In genomic region chr5:118144327-118144726, GRCm38 (mm10) we compare ENCODE assay signal across 28 mouse cellular contexts. TPM values are rescaled to one million over a fixed set of nuclear protein-coding genes. Genes with fewer than 3 reads are reported as not detected.
DNase-seq lines count a peak whose midpoint lies in the region; ATAC-seq and TF ChIP-seq lines count a peak whose summit lies in the region.
"Had no signal": no experiment of that assay in that cellular context is flagged by ENCODE, and none has a peak within 500 bp of the region (broad histone marks: within the 10 kb centered on the region; RNA-seq: fewer than 3 reads in every experiment).

No protein-coding gene starts in this region.

- H3K36me3 ChIP-seq in heart, adult 2 months (ENCODE audit: control insufficient read depth, insufficient read depth, low read length): peaks cover 7% of the 10 kb centered on the region; the same call in 1 of the 2 replicates
- peaks cover 8% of the 10 kb centered on the region for H3K36me3 ChIP-seq in intestine, embryonic 15.5 days
- peaks cover 4% of the 10 kb centered on the region; the same call in 1 of the 2 replicates for H3K36me3 ChIP-seq in intestine, embryonic 16.5 days (ENCODE audit: control insufficient read depth, insufficient read depth, low read length)
- H3K36me3 ChIP-seq in stomach, postnatal 0 days (ENCODE audit: control insufficient read depth, insufficient read depth, low read length): peaks cover 11% of the 10 kb centered on the region

- 86% methylated on average over 4 of the region's 4 CpGs for WGBS in heart, adult 2 months
- 77% methylated on average over 4 of the region's 4 CpGs for WGBS in intestine, embryonic 15.5 days
- WGBS in intestine, embryonic 16.5 days: 69% methylated on average over 4 of the region's 4 CpGs
- 61% methylated on average over 4 of the region's 4 CpGs for WGBS in stomach, postnatal 0 days

- no peak for TF ChIP-seq CTCF in heart, adult 2 months (IDR thresholded peaks at IDR 0.05)
- TF ChIP-seq CTCF in layer of hippocampus, adult 2 months (conservative IDR thresholded peaks at IDR 0.05): no peak
- no peak for TF ChIP-seq CTCF in stomach, postnatal 0 days (IDR thresholded peaks at IDR 0.05; ENCODE audit: low read depth)

- no peak for TF ChIP-seq POLR2A in heart, adult 2 months (IDR thresholded peaks at IDR 0.05; ENCODE audit: insufficient read depth, low read depth, low read length)

- H3K27ac ChIP-seq in heart, adult 2 months: peak overlapping the region; percentile 80
- 0 out of 2 replicates have a peak overlapping the region, but pooled peaks have one; percentile 13 for H3K27ac ChIP-seq in intestine, embryonic 15.5 days
- no peak overlapping the region for H3K27ac ChIP-seq in intestine, embryonic 16.5 days (ENCODE audit: low read length)
- 0 out of 2 replicates have a peak overlapping the region, but pooled peaks have one; percentile 2 for H3K27ac ChIP-seq in layer of hippocampus, adult 2 months
- no peak overlapping the region for H3K27ac ChIP-seq in stomach, postnatal 0 days (replicated peaks)
- H3K27ac ChIP-seq: forebrain, embryonic 13.5 days; heart, embryonic 15.5 days; hindbrain, embryonic 12.5 days; left cerebral cortex, adult 2 months; liver, embryonic 13.5 days had no signal

- no peaks in the 10 kb centered on the region for H3K9me3 ChIP-seq in intestine, embryonic 15.5 days
- no peaks in the 10 kb centered on the region for H3K9me3 ChIP-seq in intestine, embryonic 16.5 days (ENCODE audit: control insufficient read depth, low read length)
- H3K9me3 ChIP-seq in stomach, postnatal 0 days (ENCODE audit: control insufficient read depth, low read length): no peaks in the 10 kb centered on the region
- H3K9me3 ChIP-seq: forebrain, embryonic 13.5 days; heart, embryonic 15.5 days; hindbrain, embryonic 12.5 days; liver, embryonic 13.5 days; megakaryocyte, embryonic 14.5 days had no signal

- no peaks in the 10 kb centered on the region for H3K27me3 ChIP-seq in heart, adult 2 months (ENCODE audit: control insufficient read depth, insufficient read depth, low read length)
- no peaks in the 10 kb centered on the region for H3K27me3 ChIP-seq in intestine, embryonic 15.5 days (replicated peaks)
- no peaks in the 10 kb centered on the region for H3K27me3 ChIP-seq in intestine, embryonic 16.5 days (replicated peaks; ENCODE audit: control insufficient read depth, insufficient read depth, low read length)
- no peaks in the 10 kb centered on the region for H3K27me3 ChIP-seq in stomach, postnatal 0 days (ENCODE audit: control insufficient read depth, insufficient read depth, low read length)
- H3K27me3 ChIP-seq: forebrain, embryonic 13.5 days; heart, embryonic 15.5 days; hindbrain, embryonic 12.5 days; liver, embryonic 13.5 days; megakaryocyte, embryonic 14.5 days had no signal

- H3K9ac ChIP-seq in heart, adult 2 months (ENCODE audit: low read depth, low read length): 0 out of 2 replicates have a peak overlapping the region, but pooled peaks have one; percentile 27
- H3K9ac ChIP-seq in intestine, embryonic 15.5 days: no peak overlapping the region
- no peak overlapping the region for H3K9ac ChIP-seq in intestine, embryonic 16.5 days (ENCODE audit: low read depth, low read length)
- H3K9ac ChIP-seq in stomach, postnatal 0 days (ENCODE audit: low read length): no peak overlapping the region
- H3K9ac ChIP-seq: forebrain, embryonic 13.5 days; heart, embryonic 15.5 days; liver, embryonic 13.5 days; lung, embryonic 14.5 days had no signal

- peaks cover 3% of the 10 kb centered on the region for H3K79me2 ChIP-seq in heart, adult 2 months (replicated peaks; ENCODE audit: control insufficient read depth, insufficient read depth, low read length)

- TF ChIP-seq EP300 in heart, adult 2 months (IDR thresholded peaks at IDR 0.05; ENCODE audit: insufficient read depth, low read depth, low read length): no peak
- TF ChIP-seq EP300 in stomach, postnatal 0 days (optimal IDR thresholded peaks at IDR 0.05): no peak

- ATAC-seq in intestine, embryonic 15.5 days: no peak
- ATAC-seq in intestine, embryonic 16.5 days: no peak
- peak; percentile 68 for ATAC-seq in stomach, postnatal 0 days (ENCODE audit: low FRiP score, low TSS enrichment)
- ATAC-seq: CD4-positive, CD25-positive, alpha-beta regulatory T cell, adult 4 months; forebrain, embryonic 13.5 days; inflammation-experienced regulatory T-cells, adult 6 months had no signal

- no peak overlapping the region for H3K4me3 ChIP-seq in heart, adult 2 months
- no peak overlapping the region for H3K4me3 ChIP-seq in intestine, embryonic 15.5 days (replicated peaks)
- no peak overlapping the region for H3K4me3 ChIP-seq in intestine, embryonic 16.5 days (ENCODE audit: low read length)
- no peak overlapping the region for H3K4me3 ChIP-seq in layer of hippocampus, adult 2 months
- no peak overlapping the region for H3K4me3 ChIP-seq in stomach, postnatal 0 days (ENCODE audit: low read depth, low read length)
- H3K4me3 ChIP-seq: forebrain, embryonic 13.5 days; heart, embryonic 15.5 days; hindbrain, embryonic 12.5 days; left cerebral cortex, adult 2 months; liver, embryonic 13.5 days; megakaryocyte, embryonic 14.5 days had no signal

- peaks cover 51% of the 10 kb centered on the region for H3K4me1 ChIP-seq in heart, adult 2 months (ENCODE audit: control insufficient read depth, insufficient read depth, low read length)
- H3K4me1 ChIP-seq in intestine, embryonic 15.5 days (replicated peaks): 0 out of 2 replicates have a peak, but pooled peaks cover 4% of the 10 kb centered on the region
- peaks cover 4% of the 10 kb centered on the region; the same call in 1 of the 2 replicates for H3K4me1 ChIP-seq in intestine, embryonic 16.5 days (ENCODE audit: control insufficient read depth, insufficient read depth, low read length)
- H3K4me1 ChIP-seq in stomach, postnatal 0 days (replicated peaks; ENCODE audit: control insufficient read depth, insufficient read depth): no peaks in the 10 kb centered on the region; the same call in 1 of the 2 replicates

- no peak for DNase-seq in heart, adult 2 months
- no peak for DNase-seq in heart, adult 8-10 months (ENCODE audit: low spot score)
- no peak for DNase-seq in layer of hippocampus, adult 2 months (ENCODE audit: low spot score in 2 of 2)
- no peak for DNase-seq in layer of hippocampus, postnatal 14 days (ENCODE audit: low spot score in 2 of 2)
- peak; percentile 19 for DNase-seq in stomach, postnatal 0 days (ENCODE audit: low spot score)
- DNase-seq in thymus, postnatal 14 days: no peak
- DNase-seq: adrenal gland, postnatal 25 days; cerebellum, adult 9-10 months; kidney, postnatal 4 days; layer of hippocampus, adult 9-11 months; liver, embryonic 13.5 days; lung, embryonic 14.5 days; lung, postnatal 36 days; midbrain, embryonic 14.5 days; retina, postnatal 1 day; right cerebral cortex, postnatal 25 days; spleen, adult 18-20 months; thymus, adult 18-20 months had no signal

- H3K4me2 ChIP-seq in intestine, embryonic 15.5 days (replicated peaks): no peak overlapping the region
- no peak overlapping the region for H3K4me2 ChIP-seq in intestine, embryonic 16.5 days (ENCODE audit: low read depth, low read length)
- no peak overlapping the region for H3K4me2 ChIP-seq in stomach, postnatal 0 days (replicated peaks; ENCODE audit: low read depth)
- H3K4me2 ChIP-seq: forebrain, embryonic 13.5 days; heart, embryonic 15.5 days; hindbrain, embryonic 12.5 days; liver, embryonic 13.5 days; lung, embryonic 14.5 days had no signal

- intact Hi-C loops in heart, adult 2 months (cut with DNase I): no loop called here

RNA-seq across cellular contexts. Expression of gene Fbxw8, which starts 10.9 kb away (rescaled TPM):
- 10 to 100 TPM; 36.8 to 39.2 TPM for total RNA-seq in heart, adult 2 months (2021)
- polyA plus RNA-seq in heart, adult 2 months (2012; rRNA removed): 35.1 and 46.8 TPM in 2 replicates
- total RNA-seq in heart, adult 8-10 months (2022): 10 to 100 TPM; 34.9 to 37.7 (median 36.6) TPM
- 20.7 and 22.6 TPM in 2 replicates for polyA plus RNA-seq in intestine, embryonic 15.5 days (2015; fragmentation: Nextera tagmentation; extraction: Ambion mirVana)
- polyA plus RNA-seq in intestine, embryonic 16.5 days (2015; fragmentation: Nextera tagmentation; extraction: Ambion mirVana): 16.0 and 17.8 TPM in 2 replicates
- 10 to 100 TPM; 33.0 to 36.4 TPM for total RNA-seq in layer of hippocampus, adult 2 months (2021)
- total RNA-seq in layer of hippocampus, postnatal 14 days (2021): 10 to 100 TPM; 40.4 to 41.7 TPM
- 14.0 and 14.2 TPM in 2 replicates for polyA plus RNA-seq in stomach, postnatal 0 days (2015; fragmentation: Nextera tagmentation; extraction: Ambion mirVana)

RNA-seq across cellular contexts. Expression of gene Hrk, which starts 20.1 kb away (rescaled TPM):
- total RNA-seq in heart, adult 2 months (2021): under 1 TPM; 0.50 TPM
- polyA plus RNA-seq in heart, adult 2 months (2012; rRNA removed): 0.20 and 0.53 TPM in 2 replicates
- under 1 TPM; 0.23 to 0.46 (median 0.36) TPM for total RNA-seq in heart, adult 8-10 months (2022)
- 0.11 and 0.25 TPM in 2 replicates for polyA plus RNA-seq in intestine, embryonic 15.5 days (2015; fragmentation: Nextera tagmentation; extraction: Ambion mirVana)
- 0.12 and 0.21 TPM in 2 replicates for polyA plus RNA-seq in intestine, embryonic 16.5 days (2015; fragmentation: Nextera tagmentation; extraction: Ambion mirVana)
- 10 to 100 TPM; 35.1 to 38.4 TPM for total RNA-seq in layer of hippocampus, adult 2 months (2021)
- total RNA-seq in layer of hippocampus, postnatal 14 days (2021): 10 to 100 TPM; 35.7 to 36.7 TPM
- polyA plus RNA-seq in stomach, postnatal 0 days (2015; fragmentation: Nextera tagmentation; extraction: Ambion mirVana): 0.18 and 0.41 TPM in 2 replicates
- total RNA-seq: granulocyte monocyte progenitor cell, adult 5-6 weeks had no signal
- polyA plus RNA-seq: CD4-positive, CD25-positive, alpha-beta regulatory T cell, adult 4 months; lung, embryonic 14.5 days had no signal

Comparison
In these comparisons a context has a peak if more than half of its experiments do, and no peak if none do; other contexts are left out.
1. H3K27ac ChIP-seq: peak in heart, adult 2 months (single experiment), intestine, embryonic 15.5 days (single experiment) and layer of hippocampus, adult 2 months (single experiment); none in intestine, embryonic 16.5 days (single experiment) and stomach, postnatal 0 days (single experiment).
2. RNA of gene Hrk, which starts 20.1 kb away (total RNA-seq): 35.1 to 38.4 TPM in layer of hippocampus, adult 2 months and 35.7 to 36.7 TPM in layer of hippocampus, postnatal 14 days; 0.50 TPM in heart, adult 2 months and 0.23 to 0.46 TPM in heart, adult 8-10 months; every median in the first group is over 10 times any median in the second.